Mouse (Mus musculus) left cerebral cortex, adult 2 months (tissue): ENCODE measurements around the gene Foxa1. TPM values are rescaled to one million over a fixed set of nuclear protein-coding genes. Genes with fewer than 3 reads are reported as not detected.

Source experiments
- DNase-seq, 2 experiments: peaks; one replicate each; pipeline ENCODE4 v3.0.0; 2021 to 2022; ENCODE audit warnings: low spot score in 2 of 2, mixed read lengths in 1 of 2; ENCODE audit errors: extremely low spot score in 1 of 2
- H3K27ac ChIP-seq: fragments of 200-600 bp; 2 replicates; pipeline ENCODE4 v1.8.1; 2022
- H3K4me3 ChIP-seq: fragments of 200-600 bp; 2 replicates; pipeline ENCODE4 v1.8.1; 2022
- CTCF ChIP-seq: fragments of 200-600 bp; IDR thresholded peaks from 2 replicates; pipeline ENCODE4 v1.8.1; 2022; ENCODE audit warnings: antibody characterized with exemption, mild to moderate bottlenecking, moderate library complexity
- intact Hi-C: fragments of 180-260 bp; cut with DNase I; formaldehyde crosslinking; loops from one replicate; pipeline ENCODE4 v1.15.1; 2025
- total RNA-seq, 2 experiments: library from RNA; stranded (reverse); gene quantifications; 2 replicates each; pipeline ENCODE4 v1.2.3; 2021

The Foxa1 gene
- total RNA-seq, 2 experiments from 2014 or later = not detected

DNA sequence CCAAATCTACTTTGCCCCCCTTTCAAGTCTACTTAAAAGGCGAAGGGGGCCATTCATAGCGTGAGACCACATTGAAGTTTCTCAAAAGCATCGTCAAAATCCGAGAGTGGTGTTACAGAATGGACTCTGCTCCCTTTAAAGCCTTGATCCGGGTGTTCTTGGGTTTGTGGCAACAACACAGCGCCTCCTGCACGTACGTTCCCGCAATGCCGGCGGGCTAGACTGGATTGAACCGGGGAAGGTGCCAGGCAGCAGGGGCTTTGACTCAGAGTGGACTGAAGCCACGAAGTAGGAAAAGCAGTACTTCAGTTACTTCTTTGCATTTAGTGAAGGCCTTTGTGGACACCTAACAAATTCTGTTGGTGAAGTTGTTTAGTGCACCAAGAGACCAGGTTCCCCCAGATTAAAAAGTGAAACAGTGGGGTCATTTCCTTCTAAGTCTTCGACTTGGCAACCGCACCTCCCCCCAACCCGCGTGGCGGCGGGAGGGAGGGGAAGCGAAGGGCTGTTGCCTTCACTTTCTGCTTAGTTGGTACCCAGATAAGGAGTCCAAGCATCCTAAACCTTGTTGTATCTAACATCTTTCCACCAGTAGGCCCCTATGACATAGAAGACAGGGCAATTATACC, 1.8 kb upstream of the Foxa1 start:
- no peak overlapping the region for H3K27ac ChIP-seq
- intact Hi-C loops = loop anchor here (5.0 to 10.0 kb wide), 4 partner anchors 264 to 1016 kb away; partner anchors contain the start of gene Pax9
- DNase-seq = no peak
- no peak for TF ChIP-seq CTCF
- H3K4me3 ChIP-seq = no peak overlapping the region

DNA sequence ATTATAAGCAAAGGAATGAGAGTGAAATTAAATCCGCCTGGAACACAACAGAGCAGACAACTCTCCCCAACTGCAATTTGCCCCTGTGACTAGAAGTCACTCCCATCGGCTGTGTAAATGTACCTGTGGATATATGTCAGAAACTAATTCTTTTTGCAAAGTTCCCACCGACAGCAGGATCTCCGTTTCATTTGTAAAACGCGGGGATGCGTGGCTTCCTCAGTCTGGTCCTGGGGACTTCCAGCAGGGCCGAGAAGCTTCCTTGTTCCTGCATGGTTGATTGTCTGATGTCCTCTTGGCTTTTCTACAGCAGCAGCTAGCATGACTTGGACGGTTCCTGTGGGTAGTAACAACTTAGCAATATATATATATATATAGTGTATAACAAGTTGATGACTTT, 1.2 kb upstream of the Foxa1 start:
- intact Hi-C loops = loop anchor here (5.0 to 10.0 kb wide), 4 partner anchors 263 to 1016 kb away; partner anchors contain the start of gene Pax9
- H3K27ac ChIP-seq = no peak overlapping the region
- no peak overlapping the region for H3K4me3 ChIP-seq
- DNase-seq = no peak
- no peak for TF ChIP-seq CTCF

DNA sequence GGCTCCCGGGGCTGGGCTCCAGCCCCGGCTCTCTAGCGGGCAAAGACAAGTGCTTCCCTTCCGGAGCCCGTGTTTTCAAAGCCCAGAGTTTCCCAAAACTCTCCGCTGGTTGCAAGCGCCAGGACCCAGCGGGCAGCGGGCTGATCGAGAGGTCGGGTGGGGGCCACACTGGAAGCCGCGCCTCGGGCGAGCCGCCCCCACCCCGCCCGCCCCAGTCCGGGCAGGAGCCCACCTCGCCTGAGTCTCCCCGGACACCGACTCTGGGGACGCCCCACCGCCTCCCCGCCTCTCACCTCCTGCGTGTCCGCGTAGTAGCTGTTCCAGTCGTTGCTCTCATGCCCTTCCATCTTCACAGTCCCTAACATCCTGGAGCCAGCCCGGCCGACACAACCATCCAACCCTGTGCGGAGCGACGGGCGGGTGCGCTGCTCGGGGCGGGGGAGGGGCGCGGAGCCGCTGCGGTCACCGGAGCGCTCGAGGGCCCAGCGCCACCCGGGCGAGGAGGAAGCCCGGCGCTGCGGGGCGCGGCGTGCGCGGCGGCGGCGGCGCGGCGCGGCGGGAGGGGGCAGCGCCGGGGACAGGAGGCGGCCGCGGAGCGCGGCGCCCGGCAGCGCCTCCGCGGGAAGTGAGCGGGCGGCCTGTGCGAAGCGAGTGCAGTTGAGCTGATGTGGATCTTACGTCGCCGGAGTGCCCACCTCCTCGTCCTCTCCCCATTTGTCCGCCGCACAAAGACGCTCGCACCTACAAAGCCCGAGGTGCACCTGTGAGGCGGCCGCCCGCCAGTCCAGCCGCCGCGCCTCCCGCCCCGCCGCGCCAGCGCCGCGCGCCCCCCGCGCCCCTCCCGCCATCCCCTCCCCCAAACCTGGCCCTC, 1.1 kb downstream of the Foxa1 start:
- TF ChIP-seq CTCF = no peak
- DNase-seq = no peak
- no peak overlapping the region for H3K27ac ChIP-seq
- intact Hi-C loops = loop anchor here (5.0 to 10.0 kb wide), 4 partner anchors 261 to 1013 kb away; partner anchors contain the start of gene Pax9
- H3K4me3 ChIP-seq = peak overlapping the region; percentile 18; the same call in 1 of the 2 replicates

DNA sequence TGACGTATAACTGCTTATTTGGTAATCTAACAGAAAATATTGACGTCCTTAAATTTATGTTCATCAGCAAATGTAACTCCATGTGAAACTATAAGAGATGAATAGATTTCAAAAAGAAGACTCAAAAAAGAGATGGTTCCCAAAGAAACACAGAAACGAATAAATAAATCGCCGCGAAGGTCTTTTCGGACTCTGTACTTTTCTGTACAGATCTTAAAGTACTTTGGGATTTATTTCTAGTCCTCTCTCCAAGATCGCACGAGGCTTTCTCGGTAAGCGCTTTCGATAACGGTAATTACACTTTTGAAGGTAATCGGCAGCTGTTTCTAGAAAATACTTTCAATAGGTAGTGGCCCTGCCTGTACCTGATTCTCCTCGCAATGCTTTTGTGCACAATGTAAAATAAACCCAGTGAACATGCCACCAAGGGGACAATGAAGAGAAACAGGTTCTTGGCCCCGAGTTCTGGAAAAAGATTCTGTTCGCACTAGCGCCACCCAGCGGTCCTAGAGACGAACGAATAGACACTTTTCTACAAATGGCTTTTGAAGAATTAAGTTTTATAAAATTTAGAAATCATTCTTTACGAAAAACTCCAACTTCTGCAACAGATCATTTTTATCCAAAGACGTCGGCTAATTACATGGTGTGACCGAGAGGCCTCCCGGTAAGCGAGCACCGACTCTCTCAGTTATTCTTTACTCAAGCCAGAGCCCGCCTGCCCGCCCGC, 1.9 kb downstream of the Foxa1 start:
- peak; percentile 42 for TF ChIP-seq CTCF
- intact Hi-C loops = loop anchor here (5.0 to 10.0 kb wide), 5 partner anchors 260 to 1013 kb away; partner anchors contain the start of genes Nkx2-9 and Pax9
- no peak for DNase-seq
- H3K4me3 ChIP-seq = no peak overlapping the region
- no peak overlapping the region for H3K27ac ChIP-seq

DNA sequence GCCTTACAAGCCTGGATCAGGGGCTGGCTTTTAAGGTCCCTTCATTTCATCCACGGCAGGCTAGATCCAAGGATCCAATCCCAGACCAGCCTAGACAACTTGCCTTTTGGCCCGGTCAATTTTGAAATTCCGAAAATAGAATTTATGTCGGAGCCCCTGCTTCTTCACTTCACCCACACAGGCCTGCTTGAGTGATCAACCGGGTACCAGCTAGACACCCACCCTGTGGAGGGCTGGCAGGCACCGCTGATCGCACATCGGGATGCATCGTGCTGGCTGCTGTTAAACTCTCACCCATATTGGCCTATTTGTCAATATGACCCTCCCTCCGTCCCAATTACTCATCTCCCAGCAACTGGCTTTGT, 3.1 kb downstream of the Foxa1 start:
- no peak for TF ChIP-seq CTCF
- no peak for DNase-seq
- intact Hi-C loops = loop anchor here (5.0 to 10.0 kb wide), 3 partner anchors 259 to 931 kb away; partner anchors contain the start of gene Nkx2-9
- H3K27ac ChIP-seq = no peak overlapping the region
- no peak overlapping the region for H3K4me3 ChIP-seq

DNA sequence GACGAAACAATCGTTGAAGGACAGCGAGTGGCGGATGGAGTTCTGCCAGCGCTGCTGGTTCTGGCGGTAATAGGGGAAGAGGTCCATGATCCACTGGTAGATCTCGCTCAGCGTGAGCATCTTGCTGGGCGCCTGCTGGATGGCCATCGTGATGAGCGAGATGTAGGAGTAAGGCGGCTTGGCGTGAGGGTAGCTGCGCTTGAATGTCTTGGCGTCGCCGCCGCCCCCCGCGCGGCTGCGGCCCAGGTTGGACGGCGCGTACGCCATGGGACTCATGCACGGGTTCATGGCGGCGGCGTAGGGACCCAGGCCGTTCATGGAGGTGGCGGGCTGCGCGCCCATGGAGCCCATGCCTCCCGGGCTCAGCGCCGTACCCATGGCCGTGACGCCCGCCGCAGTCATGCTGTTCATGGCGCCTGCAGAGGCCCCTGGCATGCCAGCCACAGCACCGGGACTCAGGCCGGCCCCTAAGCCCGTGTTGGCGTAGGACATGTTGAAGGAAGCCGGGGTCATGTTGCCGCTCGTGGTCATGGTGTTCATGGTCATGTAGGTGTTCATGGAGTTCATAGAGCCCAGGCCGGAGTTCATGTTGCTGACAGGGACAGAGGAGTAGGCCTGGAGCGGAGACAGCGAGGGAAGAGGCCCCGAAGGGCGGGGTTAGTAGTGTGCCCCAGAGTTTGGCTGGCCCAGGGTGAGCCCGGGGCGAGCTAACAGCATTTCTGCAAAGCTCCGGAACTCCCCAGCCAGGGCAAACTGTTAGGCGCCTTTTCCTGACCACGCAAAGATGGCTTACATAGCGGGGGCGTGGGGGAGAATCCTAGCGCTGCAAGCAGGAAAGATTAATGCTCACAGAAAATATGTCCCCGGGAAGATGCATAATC, 3.7 kb downstream of the Foxa1 start:
- DNase-seq = no peak
- intact Hi-C loops = loop anchor here (5.0 to 10.0 kb wide), 3 partner anchors 258 to 931 kb away; partner anchors contain the start of gene Nkx2-9
- Histone ChIP-seq H3K27ac (no peak overlapping the region), H3K4me3 (no peak overlapping the region)
- no peak for TF ChIP-seq CTCF

DNA sequence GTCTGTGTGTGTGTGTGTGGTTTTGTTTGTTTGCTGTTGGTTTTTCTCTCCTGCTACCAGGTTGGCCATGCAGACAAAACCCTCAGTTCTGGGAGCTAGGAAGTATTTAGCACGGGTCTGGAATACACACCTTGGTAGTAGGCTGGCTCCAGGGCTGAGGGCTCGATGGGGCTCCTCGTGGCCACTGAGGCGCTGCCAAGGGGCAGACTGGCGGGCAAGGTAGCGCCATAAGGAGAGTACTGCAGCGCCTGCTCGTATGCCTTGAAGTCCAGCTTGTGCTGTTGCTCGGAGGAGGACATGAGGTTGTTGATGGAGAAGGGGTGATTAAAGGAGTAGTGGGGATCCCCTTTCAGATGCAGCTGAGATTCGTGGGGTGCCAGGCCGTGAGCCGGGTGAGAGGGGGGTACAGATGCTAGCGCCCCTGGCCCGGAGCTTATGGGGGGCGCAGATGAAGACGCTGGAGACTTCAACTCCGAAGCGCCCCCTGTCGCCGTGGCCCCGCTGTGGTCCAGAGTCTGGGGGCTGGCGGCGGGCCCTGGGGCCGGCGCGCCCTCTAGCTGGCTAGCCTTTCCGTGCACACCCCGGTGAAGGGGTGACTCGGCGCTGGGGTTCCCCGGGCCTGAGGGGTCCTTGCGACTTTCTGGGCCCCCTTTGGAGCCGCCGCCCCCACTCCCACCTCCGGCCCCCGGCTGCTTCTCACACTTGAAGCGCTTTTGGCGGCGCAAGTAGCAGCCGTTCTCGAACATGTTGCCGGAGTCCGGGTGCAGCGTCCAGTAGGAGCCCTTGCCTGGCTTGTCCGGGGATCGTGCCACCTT, 4.6 kb downstream of the Foxa1 start:
- no peak overlapping the region for H3K4me3 ChIP-seq
- H3K27ac ChIP-seq = no peak overlapping the region
- no peak; the same call in 1 of the 2 replicates for TF ChIP-seq CTCF
- intact Hi-C loops = loop anchor here (5.0 to 10.0 kb wide), 3 partner anchors 257 to 930 kb away; partner anchors contain the start of gene Nkx2-9
- DNase-seq = no peak

DNA sequence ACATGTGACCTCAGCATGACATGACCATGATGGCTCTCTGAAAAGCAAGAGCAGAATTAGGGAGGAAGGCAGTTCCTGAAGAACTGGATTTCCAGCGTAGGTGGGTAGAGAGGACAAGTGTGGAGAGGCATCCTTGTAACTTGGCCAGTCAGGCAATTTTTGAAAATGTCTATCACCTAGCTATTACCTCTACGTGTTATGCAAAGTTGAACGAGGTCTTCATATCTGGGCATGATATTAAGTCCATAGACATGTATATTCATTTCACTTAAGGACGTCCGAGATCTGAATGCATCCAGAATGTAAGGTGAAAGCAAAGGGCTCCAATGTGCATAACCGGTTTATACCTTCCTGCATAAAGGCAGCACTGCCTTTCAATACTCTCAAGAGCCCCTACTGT, 5.6 kb downstream of the Foxa1 start:
- TF ChIP-seq CTCF = no peak
- H3K4me3 ChIP-seq = no peak overlapping the region
- intact Hi-C loops = loop anchor here (5.0 to 10.0 kb wide), 3 partner anchors 256 to 929 kb away; partner anchors contain the start of gene Nkx2-9
- no peak overlapping the region for H3K27ac ChIP-seq
- no peak for DNase-seq

DNA sequence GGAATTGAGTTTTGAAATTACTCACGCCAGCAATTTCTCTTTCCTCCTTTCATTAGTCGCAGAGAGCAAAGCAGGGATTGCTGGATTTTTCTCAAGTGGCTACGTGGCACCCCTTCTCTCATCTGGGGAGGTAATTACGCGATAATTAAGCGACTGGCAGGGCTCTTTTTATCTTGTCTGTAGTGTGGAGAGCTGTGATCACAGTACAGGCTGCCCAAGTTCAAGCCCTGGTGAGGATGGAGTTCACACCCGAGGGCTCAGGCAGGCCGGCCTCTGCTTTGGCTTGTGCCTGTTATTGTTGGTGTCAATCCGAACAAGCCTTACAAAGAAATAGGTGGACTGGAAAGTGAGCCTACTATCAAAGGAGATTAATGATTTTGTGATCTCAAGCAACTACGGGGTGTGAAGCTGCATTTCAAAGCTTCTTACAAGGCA, 7.1 kb downstream of the Foxa1 start:
- no peak for TF ChIP-seq CTCF
- intact Hi-C loops = loop anchor here (5.0 kb wide), 2 partner anchors 1002 to 1027 kb away; partner anchors contain the start of gene Nkx2-1
- Histone ChIP-seq H3K4me3 (no peak overlapping the region), H3K27ac (no peak overlapping the region)
- no peak for DNase-seq
